Mouse (Mus musculus) myocyte (in vitro differentiated cells): ENCODE data around the gene Padi6.

Experiments
- CEBPB ChIP-seq: IDR thresholded peaks from 2 replicates; pipeline ENCODE4 v1.6.1; 2011; ENCODE audit warnings: mild to moderate bottlenecking, moderate library complexity; ENCODE audit not compliant: poor library complexity, insufficient read depth, severe bottlenecking
- POLR2A ChIP-seq: IDR thresholded peaks from one replicate; pipeline ENCODE4 v1.6.1; 2011; ENCODE audit warnings: low read depth, mild to moderate bottlenecking, control low read depth, moderate library complexity; ENCODE audit not compliant: insufficient read length

DNA sequence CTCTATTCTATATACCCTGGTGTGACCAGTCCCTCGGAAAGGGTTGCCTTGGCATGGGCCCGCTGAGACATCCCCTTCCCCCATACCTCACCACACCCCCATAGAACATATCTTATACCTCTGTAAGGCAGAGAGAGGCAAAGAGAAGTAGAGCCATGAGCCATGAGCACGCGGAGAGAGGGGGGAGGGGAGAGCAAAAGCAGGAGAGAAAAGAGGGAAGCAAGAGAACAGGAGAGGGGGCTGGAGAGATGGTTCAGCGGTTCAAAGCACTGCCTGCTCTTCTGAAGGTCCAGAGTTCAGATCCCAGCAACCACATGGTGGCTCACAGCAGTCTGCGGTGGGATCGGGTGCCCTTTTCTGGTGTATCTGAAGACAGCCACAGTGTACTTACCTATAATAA lies 51.0 kb downstream of the Padi6 start:
- TF ChIP-seq CEBPB (no peak), POLR2A (no peak)
